Mouse (Mus musculus) midbrain, embryonic 16.5 days (tissue): ENCODE data around the gene Clpx. TPM values are rescaled to one million over a fixed set of nuclear protein-coding genes. Genes with fewer than 3 reads are reported as not detected.

Experiments used
- ATAC-seq: fragments of 200-750 bp; cut with Nextera tagmentation; 2 replicates; pipeline ENCODE4 v1.8.0; 2017; ENCODE audit warnings: moderate TSS enrichment
- H3K27ac ChIP-seq: fragments of 300-500 bp; sonication (generic); 2 replicates; pipeline ENCODE4 v1.5.1; 2014; ENCODE audit warnings: mild to moderate bottlenecking, low read length, mixed read lengths
- H3K27me3 ChIP-seq: fragments of 300-500 bp; sonication (generic); 2 replicates; pipeline ENCODE4 v1.6.1; 2014; ENCODE audit warnings: low read depth, low read length, mixed read lengths; ENCODE audit not compliant: control insufficient read depth, insufficient read depth
- H3K36me3 ChIP-seq: fragments of 300-500 bp; sonication (generic); 2 replicates; pipeline ENCODE4 v1.6.1; 2014; ENCODE audit warnings: mild to moderate bottlenecking, low read length, moderate library complexity, mixed read lengths; ENCODE audit not compliant: control insufficient read depth, insufficient read depth
- H3K4me1 ChIP-seq: fragments of 300-500 bp; sonication (generic); 2 replicates; pipeline ENCODE4 v1.6.1; 2014; ENCODE audit warnings: mild to moderate bottlenecking, low read length, mixed read lengths; ENCODE audit not compliant: control insufficient read depth, insufficient read depth
- H3K4me2 ChIP-seq: fragments of 300-500 bp; sonication (generic); 2 replicates; pipeline ENCODE4 v1.6.1; 2014; ENCODE audit warnings: mild to moderate bottlenecking, low read length, mixed read lengths
- H3K4me3 ChIP-seq: fragments of 300-500 bp; sonication (generic); 2 replicates; pipeline ENCODE4 v1.5.1; 2014; ENCODE audit warnings: low read depth, mild to moderate bottlenecking, low read length, moderate library complexity, mixed read lengths
- H3K9ac ChIP-seq: fragments of 300-500 bp; sonication (generic); 2 replicates; pipeline ENCODE4 v1.6.1; 2014; ENCODE audit warnings: low read depth, low read length, mixed read lengths
- H3K9me3 ChIP-seq: fragments of 300-500 bp; sonication (generic); replicated peaks from 2 replicates; pipeline ENCODE4 v1.6.1; 2014; ENCODE audit warnings: mild to moderate bottlenecking, low read length, mixed read lengths; ENCODE audit not compliant: control insufficient read depth, poor library complexity, severe bottlenecking
- WGBS: fragments of 180-500 bp; shearing (Covaris S2); extraction: QIAGEN DNeasy Blood & Tissue Kit; methylation state at CpG from one replicate; pipeline ENCODE4 v1.1.7; 2014; 5-methylcytosine and 5-hydroxymethylcytosine counted together
- polyA plus RNA-seq: library from polyadenylated mRNA; unstranded; fragments of >200 nt; fragmentation: Nextera tagmentation; extraction: Ambion mirVana; gene quantifications from 2 replicates; pipeline ENCODE4 v1.2.1, GENCODE M21; 2015

Clpx gene
- polyA plus RNA-seq, 1 experiment from 2014 or later: 38.0 TPM

GRCm38 (mm10) chr9:65374468-65375162 lies 80.6 kb downstream of the Clpx start:
- Histone ChIP-seq H3K9me3 (no peaks in the 10 kb centered on the region), H3K27me3 (no peaks in the 10 kb centered on the region), H3K4me1 (no peaks in the 10 kb centered on the region), H3K9ac (no peak overlapping the region), H3K4me3 (no peak overlapping the region), H3K27ac (no peak overlapping the region), H3K4me2 (no peak overlapping the region), H3K36me3 (peaks cover 6% of the 10 kb centered on the region; the same call in 1 of the 2 replicates)
- 86% methylated on average over 5 of the region's 5 CpGs for WGBS
- ATAC-seq: no peak

- H3K27me3 ChIP-seq: no peaks in the 10 kb centered on the region
- no peaks in the 10 kb centered on the region for H3K9me3 ChIP-seq
- no peaks in the 10 kb centered on the region for H3K4me1 ChIP-seq
- no peak for ATAC-seq
- 83% methylated on average over 9 of the region's 9 CpGs for WGBS
- no peak overlapping the region for H3K4me3 ChIP-seq
- no peak overlapping the region for H3K9ac ChIP-seq
- H3K4me2 ChIP-seq: no peak overlapping the region
- peaks cover 6% of the 10 kb centered on the region; the same call in 1 of the 2 replicates for H3K36me3 ChIP-seq
- no peak overlapping the region for H3K27ac ChIP-seq
Observed at GRCm38 (mm10) chr9:65375163-65375934, 81.3 kb downstream of the Clpx start.

Other genes with a start within 250 kb of the Clpx start
- gene Igdcc4, start 192.8 kb upstream of the Clpx start, polyA plus RNA-seq: 13.4 and 15.9 TPM in 2 replicates
- gene Igdcc3, start 153.1 kb upstream of the Clpx start, polyA plus RNA-seq: 8.7 and 9.1 TPM in 2 replicates
- gene Parp16, start 98.9 kb upstream of the Clpx start, polyA plus RNA-seq: 8.5 and 9.0 TPM in 2 replicates
- 0.20 and 0.29 TPM in 2 replicates for gene Cilp, start 29.1 kb upstream of the Clpx start, polyA plus RNA-seq
- 6.5 and 7.2 TPM in 2 replicates for gene Pdcd7, start 51.8 kb downstream of the Clpx start, polyA plus RNA-seq
- gene Ubap1l, start 66.8 kb downstream of the Clpx start, polyA plus RNA-seq: 2.1 and 2.7 TPM in 2 replicates
- gene Kbtbd13, start 97.4 kb downstream of the Clpx start, polyA plus RNA-seq: 0.50 and 0.67 TPM in 2 replicates
- gene Rasl12, start 104.2 kb downstream of the Clpx start, polyA plus RNA-seq: 7.1 and 8.4 TPM in 2 replicates
- not detected in 2 replicates for gene Slc51b, start 128.7 kb downstream of the Clpx start, polyA plus RNA-seq
- 23.2 and 25.0 TPM in 2 replicates for gene Mtfmt, start 141.5 kb downstream of the Clpx start, polyA plus RNA-seq
- 111 and 126 TPM in 2 replicates for gene Spg21, start 166.7 kb downstream of the Clpx start, polyA plus RNA-seq
- 1.1 and 1.8 TPM in 2 replicates for gene Ankdd1a, start 225.9 kb downstream of the Clpx start, polyA plus RNA-seq